Mouse (Mus musculus): ENCODE results near the gene Lin7b.

DNA sequence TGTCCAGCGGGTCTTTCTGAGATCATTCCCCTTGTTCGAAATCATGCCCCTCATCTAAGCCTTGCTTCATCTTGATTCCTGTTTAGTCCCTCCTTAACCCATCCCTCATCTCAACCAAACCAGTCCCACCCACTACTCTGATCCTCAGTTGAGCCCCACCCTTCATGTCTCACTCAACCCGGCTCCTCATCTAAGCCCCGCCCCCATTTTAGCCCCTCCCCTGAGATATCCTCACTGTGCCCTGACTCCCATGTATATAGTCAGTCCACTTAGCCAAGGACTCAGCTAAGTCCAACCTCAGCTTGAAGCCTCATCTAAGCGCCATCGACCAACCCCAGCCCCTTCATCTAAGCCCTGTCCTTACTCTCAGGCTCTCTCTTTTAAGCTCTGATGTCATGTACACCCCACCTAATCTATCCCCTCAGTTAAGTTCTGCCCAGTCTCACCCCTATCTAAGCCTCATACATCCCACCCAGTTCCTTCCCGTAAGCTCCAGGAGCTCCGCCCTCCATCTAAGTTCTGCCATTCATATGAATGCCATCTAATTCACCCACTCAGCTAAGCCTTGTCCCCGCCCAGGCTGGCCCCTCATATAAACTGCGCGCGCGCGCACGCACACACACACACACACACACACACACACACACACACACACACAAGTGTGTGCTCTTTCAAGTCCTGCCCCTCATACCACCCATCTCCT lies 14.9 kb downstream of the Lin7b start:
- TF ChIP-seq CTCF (conservative IDR thresholded peaks at IDR 0.05; ENCODE audit: insufficient read depth, insufficient read length, low read depth, low read length) (no peak), POLR2A (IDR thresholded peaks at IDR 0.05; ENCODE audit: low read depth, low read length) (no peak)
